ENCODE assay signal across 9 mouse cellular contexts in the genomic region with DNA sequence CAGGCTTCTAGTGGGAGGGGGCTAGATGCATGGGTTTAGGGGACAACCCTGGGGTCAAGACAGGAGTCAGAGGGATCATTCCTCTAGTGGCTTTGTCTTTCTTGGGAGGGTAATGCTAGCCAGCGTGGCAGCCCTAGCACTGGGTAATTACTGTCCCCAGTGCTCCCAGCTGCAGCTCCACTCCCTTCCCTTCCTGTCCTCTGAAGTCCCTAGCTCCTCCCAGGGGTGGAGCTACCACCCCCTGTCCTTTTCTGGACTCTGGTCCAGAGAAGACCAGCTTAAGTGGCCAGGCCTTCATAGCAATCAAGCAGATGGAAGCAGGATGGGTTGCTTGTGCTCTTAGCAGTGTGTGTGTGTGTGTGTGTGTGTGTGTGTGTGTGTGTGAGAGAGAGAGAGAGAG. TPM values are rescaled to one million over a fixed set of nuclear protein-coding genes. Genes with fewer than 3 reads are reported as not detected.
DNase-seq lines count a peak whose midpoint lies in the region; ATAC-seq and TF ChIP-seq lines count a peak whose summit lies in the region.
"Had no signal": no experiment of that assay in that cellular context is flagged by ENCODE, and none has a peak within 500 bp of the region (broad histone marks: within the 10 kb centered on the region; RNA-seq: fewer than 3 reads in every experiment).

No protein-coding gene starts in this region.

- no peak overlapping the region for H3K4me3 ChIP-seq in forebrain, postnatal 0 days (ENCODE audit: low read depth, low read length)
- H3K4me3 ChIP-seq in forebrain, embryonic 12.5 days (replicated peaks) = no peak overlapping the region
- no peak overlapping the region for H3K4me3 ChIP-seq in embryonic facial prominence, embryonic 11.5 days (ENCODE audit: low read depth, low read length)
- H3K4me3 ChIP-seq in layer of hippocampus, adult 2 months = no peak overlapping the region
- H3K4me3 ChIP-seq: liver, embryonic 15.5 days had no signal

- no peaks in the 10 kb centered on the region for H3K27me3 ChIP-seq in forebrain, postnatal 0 days (ENCODE audit: insufficient read depth, low read length)
- H3K27me3 ChIP-seq in forebrain, embryonic 12.5 days = peaks cover 4% of the 10 kb centered on the region; the same call in 1 of the 2 replicates
- H3K27me3 ChIP-seq in embryonic facial prominence, embryonic 11.5 days (ENCODE audit: control insufficient read depth, insufficient read depth, low read length) = no peaks in the 10 kb centered on the region
- H3K27me3 ChIP-seq: liver, embryonic 15.5 days had no signal

- H3K4me2 ChIP-seq in forebrain, postnatal 0 days (ENCODE audit: low read depth) = no peak overlapping the region
- no peak overlapping the region for H3K4me2 ChIP-seq in forebrain, embryonic 12.5 days
- H3K4me2 ChIP-seq in embryonic facial prominence, embryonic 11.5 days (ENCODE audit: low read depth, low read length) = no peak overlapping the region
- H3K4me2 ChIP-seq: liver, embryonic 15.5 days had no signal

- 35% methylated on average over 1 of the region's 1 CpGs for WGBS in forebrain, postnatal 0 days
- WGBS in forebrain, embryonic 12.5 days = 29% methylated on average over 1 of the region's 1 CpGs
- WGBS in embryonic facial prominence, embryonic 11.5 days = 20% methylated on average over 1 of the region's 1 CpGs

- DNase-seq in forebrain, postnatal 0 days = no peak
- DNase-seq in embryonic facial prominence, embryonic 11.5 days (ENCODE audit: low spot score) = peak; percentile 8
- peak; percentile 9 to 10 for DNase-seq in kidney, adult 8-10 months
- peak; percentile 27 for DNase-seq in lung, postnatal 14 days
- no peak for DNase-seq in layer of hippocampus, adult 2 months (ENCODE audit: low spot score in 2 of 2)
- no peak for DNase-seq in spleen, postnatal 10 days (ENCODE audit: low spot score in 2 of 2)
- no peak for DNase-seq in thymus, postnatal 0 days (ENCODE audit: low spot score)

- no peaks in the 10 kb centered on the region for H3K9me3 ChIP-seq in forebrain, postnatal 0 days (ENCODE audit: low read length)
- H3K9me3 ChIP-seq in forebrain, embryonic 12.5 days = no peaks in the 10 kb centered on the region
- H3K9me3 ChIP-seq in embryonic facial prominence, embryonic 11.5 days (replicated peaks; ENCODE audit: control insufficient read depth, low read length) = no peaks in the 10 kb centered on the region
- H3K9me3 ChIP-seq: liver, embryonic 15.5 days had no signal

- no peak for TF ChIP-seq CTCF in forebrain, postnatal 0 days (IDR thresholded peaks at IDR 0.05; ENCODE audit: low read depth)
- no peak for TF ChIP-seq CTCF in layer of hippocampus, adult 2 months (conservative IDR thresholded peaks at IDR 0.05)

- H3K36me3 ChIP-seq in forebrain, postnatal 0 days (ENCODE audit: insufficient read depth) = no peaks in the 10 kb centered on the region
- H3K36me3 ChIP-seq in forebrain, embryonic 12.5 days (replicated peaks) = no peaks in the 10 kb centered on the region
- no peaks in the 10 kb centered on the region for H3K36me3 ChIP-seq in embryonic facial prominence, embryonic 11.5 days (replicated peaks; ENCODE audit: control insufficient read depth, insufficient read depth, low read depth, low read length)
- H3K36me3 ChIP-seq: liver, embryonic 15.5 days had no signal

- peak; percentile 34; the same call in 1 of the 2 replicates for ATAC-seq in forebrain, postnatal 0 days
- no peak for ATAC-seq in forebrain, embryonic 12.5 days (ENCODE audit: low FRiP score)
- 0 out of 2 replicates have a peak, but pooled peaks have one; percentile 52 for ATAC-seq in embryonic facial prominence, embryonic 11.5 days (replicated peaks; ENCODE audit: insufficient number of reproducible peaks, low FRiP score, low TSS enrichment, low read depth)

- no peak overlapping the region for H3K27ac ChIP-seq in forebrain, postnatal 0 days (ENCODE audit: low read depth, low read length)
- no peak overlapping the region for H3K27ac ChIP-seq in forebrain, embryonic 12.5 days
- no peak overlapping the region for H3K27ac ChIP-seq in embryonic facial prominence, embryonic 11.5 days (replicated peaks; ENCODE audit: low read depth, low read length)
- H3K27ac ChIP-seq in layer of hippocampus, adult 2 months = no peak overlapping the region
- H3K27ac ChIP-seq: liver, embryonic 15.5 days had no signal

- H3K9ac ChIP-seq in forebrain, postnatal 0 days = no peak overlapping the region
- no peak overlapping the region for H3K9ac ChIP-seq in forebrain, embryonic 12.5 days
- H3K9ac ChIP-seq in embryonic facial prominence, embryonic 11.5 days (replicated peaks; ENCODE audit: low read length) = no peak overlapping the region
- H3K9ac ChIP-seq: liver, embryonic 15.5 days had no signal

- no peaks in the 10 kb centered on the region for H3K4me1 ChIP-seq in forebrain, postnatal 0 days (ENCODE audit: insufficient read depth)
- H3K4me1 ChIP-seq in forebrain, embryonic 12.5 days = no peaks in the 10 kb centered on the region
- H3K4me1 ChIP-seq in embryonic facial prominence, embryonic 11.5 days (ENCODE audit: control insufficient read depth, insufficient read depth, low read length) = no peaks in the 10 kb centered on the region
- H3K4me1 ChIP-seq: liver, embryonic 15.5 days had no signal

RNA-seq across cellular contexts. Expression of gene Fgd1, which starts 9.6 kb away (rescaled TPM):
- total RNA-seq in forebrain, postnatal 0 days (2014; rRNA removed) = 37.2 and 42.1 TPM in 2 replicates
- polyA plus RNA-seq in forebrain, postnatal 0 days (2015; fragmentation: Nextera tagmentation; extraction: Ambion mirVana) = 10.2 and 14.6 TPM in 2 replicates
- polyA plus RNA-seq in forebrain, embryonic 12.5 days (2016; fragmentation: Nextera tagmentation; extraction: Ambion mirVana) = 12.0 and 12.3 TPM in 2 replicates
- polyA plus RNA-seq in embryonic facial prominence, embryonic 11.5 days (2014; fragmentation: Nextera tagmentation; extraction: Ambion mirVana) = 9.7 and 10.4 TPM in 2 replicates
- total RNA-seq in layer of hippocampus, adult 2 months (2021) = 10 to 100 TPM; 20.0 to 20.9 TPM
- polyA plus RNA-seq in thymus, postnatal 0 days (2015; fragmentation: Nextera tagmentation; extraction: Ambion mirVana) = 1.1 and 2.0 TPM in 2 replicates

RNA-seq across cellular contexts. Expression of gene Gnl3l, which starts 38.4 kb away (rescaled TPM):
- 151 and 179 TPM in 2 replicates for total RNA-seq in forebrain, postnatal 0 days (2014; rRNA removed)
- polyA plus RNA-seq in forebrain, postnatal 0 days (2015; fragmentation: Nextera tagmentation; extraction: Ambion mirVana) = 78.4 and 98.6 TPM in 2 replicates
- 51.5 and 56.8 TPM in 2 replicates for polyA plus RNA-seq in forebrain, embryonic 12.5 days (2016; fragmentation: Nextera tagmentation; extraction: Ambion mirVana)
- 31.8 and 35.3 TPM in 2 replicates for polyA plus RNA-seq in embryonic facial prominence, embryonic 11.5 days (2014; fragmentation: Nextera tagmentation; extraction: Ambion mirVana)
- total RNA-seq in layer of hippocampus, adult 2 months (2021) = 100 to 1,000 TPM; 182 to 208 TPM
- polyA plus RNA-seq in thymus, postnatal 0 days (2015; fragmentation: Nextera tagmentation; extraction: Ambion mirVana) = 23.8 and 25.4 TPM in 2 replicates

RNA-seq across cellular contexts. Expression of gene Tsr2, which starts 40.8 kb away (rescaled TPM):
- total RNA-seq in forebrain, postnatal 0 days (2014; rRNA removed) = 42.9 and 47.0 TPM in 2 replicates
- 45.5 and 46.1 TPM in 2 replicates for polyA plus RNA-seq in forebrain, postnatal 0 days (2015; fragmentation: Nextera tagmentation; extraction: Ambion mirVana)
- polyA plus RNA-seq in forebrain, embryonic 12.5 days (2016; fragmentation: Nextera tagmentation; extraction: Ambion mirVana) = 39.5 and 44.0 TPM in 2 replicates
- polyA plus RNA-seq in embryonic facial prominence, embryonic 11.5 days (2014; fragmentation: Nextera tagmentation; extraction: Ambion mirVana) = 48.4 and 52.9 TPM in 2 replicates
- total RNA-seq in layer of hippocampus, adult 2 months (2021) = 10 to 100 TPM; 73.2 to 80.4 TPM
- polyA plus RNA-seq in thymus, postnatal 0 days (2015; fragmentation: Nextera tagmentation; extraction: Ambion mirVana) = 26.6 and 28.7 TPM in 2 replicates

Comparison
In these comparisons a context has a peak if more than half of its experiments do, and no peak if none do; other contexts are left out.
1. DNase-seq: peak in embryonic facial prominence, embryonic 11.5 days (single experiment), kidney, adult 8-10 months (2 of 2) and lung, postnatal 14 days (single experiment); none in forebrain, postnatal 0 days (single experiment), layer of hippocampus, adult 2 months (0 of 2), spleen, postnatal 10 days (0 of 2) and thymus, postnatal 0 days (single experiment).